Mouse (Mus musculus) brain, adult 10 weeks (tissue): ENCODE measurements around the gene Bet1l. TPM values are rescaled to one million over a fixed set of nuclear protein-coding genes. Genes with fewer than 3 reads are reported as not detected.

Experiments
- polyA plus RNA-seq: library from polyadenylated mRNA; stranded (reverse); fragments of 350-450 nt; fragmentation: Illumina TruSeq; extraction: RNeasy Lipid Tissue Mini Kit (QIAGEN cat#74804); gene quantifications from one replicate; pipeline ENCODE4 v1.2.3, GENCODE M21; 2015; ENCODE audit warnings: low read depth, low replicate concordance

Bet1l gene
- 34.2 TPM for polyA plus RNA-seq

GRCm38 (mm10) chr7:140857550-140858505, at the start of gene Bet1l:
Bet1l (minus strand) TSS chr7:140857577.

GRCm38 (mm10) chr7:140900220-140900619, 42.8 kb upstream of the Bet1l start, which contains the start of gene Cox8b:
Cox8b (minus strand) TSS chr7:140900446.

GRCm38 (mm10) chr7:140881696-140882468, 24.5 kb upstream of the Bet1l start, which contains the start of the genes Psmd13 and Sirt3:
Psmd13 (plus strand) TSS chr7:140881968.
Sirt3 (minus strand) TSS chr7:140882309.

GRCm38 (mm10) chr7:140856785-140857549, 410 bp downstream of the Bet1l start, which contains the start of gene Ric8a:
Ric8a (plus strand) TSS chr7:140856957.

GRCm38 (mm10) chr7:140855860-140856784, 1.3 kb downstream of the Bet1l start, which contains the start of gene Gm45785:
Gm45785 (minus strand) TSS chr7:140856331.

GRCm38 (mm10) chr7:140847755-140848580, 9.4 kb downstream of the Bet1l start, which contains the start of gene Odf3:
Odf3 (plus strand) TSS chr7:140847805.

GRCm38 (mm10) chr7:140844905-140845665, 12.3 kb downstream of the Bet1l start, which contains the start of gene Scgb1c1:
Scgb1c1 (plus strand) TSS chr7:140845547.

GRCm38 (mm10) chr7:140834968-140835757, 22.2 kb downstream of the Bet1l start, which contains the start of gene Urah:
Urah (plus strand) TSS chr7:140835018.

GRCm38 (mm10) chr7:140821653-140822329, 35.6 kb downstream of the Bet1l start, which contains the start of gene Zfp941:
Zfp941 (minus strand) TSS chr7:140822178.

Other genes with a start within 250 kb of the Bet1l start
- gene Olfr61, start 228.6 kb downstream of the Bet1l start, polyA plus RNA-seq, result not detected
- gene Olfr53, start 211.1 kb downstream of the Bet1l start, polyA plus RNA-seq, result not detected
- gene Olfr539, start 197.6 kb downstream of the Bet1l start, polyA plus RNA-seq, result not detected
- not detected for gene Olfr45, start 175.6 kb downstream of the Bet1l start, polyA plus RNA-seq
- gene Olfr541, start 160.3 kb downstream of the Bet1l start, polyA plus RNA-seq, result not detected
- 0.73 TPM for gene Cyp2e1, start 93.8 kb downstream of the Bet1l start, polyA plus RNA-seq
- gene Syce1, start 69.7 kb downstream of the Bet1l start, polyA plus RNA-seq, result 0.52 TPM
- 21.9 TPM for gene Zfp941, start 35.4 kb downstream of the Bet1l start, polyA plus RNA-seq
- gene Urah, start 22.6 kb downstream of the Bet1l start, polyA plus RNA-seq, result 1.6 TPM
- gene Scgb1c1, start 12.0 kb downstream of the Bet1l start, polyA plus RNA-seq, result not detected
- 0.28 TPM for gene Odf3, start 9.8 kb downstream of the Bet1l start, polyA plus RNA-seq
- not detected for gene Gm45785, start 1.2 kb downstream of the Bet1l start, polyA plus RNA-seq
- gene Ric8a, start 620 bp downstream of the Bet1l start, polyA plus RNA-seq, result 66.6 TPM
- 133 TPM for gene Psmd13, start 24.4 kb upstream of the Bet1l start, polyA plus RNA-seq
- gene Sirt3, start 24.7 kb upstream of the Bet1l start, polyA plus RNA-seq, result 133 TPM
- gene Cox8b, start 42.9 kb upstream of the Bet1l start, polyA plus RNA-seq, result 4.6 TPM
- 0.34 TPM for gene Nlrp6, start 63.3 kb upstream of the Bet1l start, polyA plus RNA-seq
- gene Pgghg, start 83.8 kb upstream of the Bet1l start, polyA plus RNA-seq, result 4.3 TPM
- not detected for gene Ifitm5, start 92.7 kb upstream of the Bet1l start, polyA plus RNA-seq
- not detected for gene Gm45717, start 98.4 kb upstream of the Bet1l start, polyA plus RNA-seq
- gene Ifitm2, start 98.4 kb upstream of the Bet1l start, polyA plus RNA-seq, result 31.6 TPM
- gene Ifitm1, start 109.6 kb upstream of the Bet1l start, polyA plus RNA-seq, result 8.0 TPM
- gene Ifitm3, start 153.2 kb upstream of the Bet1l start, polyA plus RNA-seq, result 39.7 TPM
- 1.1 TPM for gene Ifitm6, start 160.3 kb upstream of the Bet1l start, polyA plus RNA-seq
- not detected for gene Gm17387, start 171.6 kb upstream of the Bet1l start, polyA plus RNA-seq
- gene B4galnt4, start 203.5 kb upstream of the Bet1l start, polyA plus RNA-seq, result 44.9 TPM
- not detected for gene Pkp3, start 220.6 kb upstream of the Bet1l start, polyA plus RNA-seq
- 2.7 TPM for gene Sigirr, start 243.0 kb upstream of the Bet1l start, polyA plus RNA-seq